Mouse (Mus musculus): Measurements from ENCODE around the gene Rpl9-ps1.

DNA sequence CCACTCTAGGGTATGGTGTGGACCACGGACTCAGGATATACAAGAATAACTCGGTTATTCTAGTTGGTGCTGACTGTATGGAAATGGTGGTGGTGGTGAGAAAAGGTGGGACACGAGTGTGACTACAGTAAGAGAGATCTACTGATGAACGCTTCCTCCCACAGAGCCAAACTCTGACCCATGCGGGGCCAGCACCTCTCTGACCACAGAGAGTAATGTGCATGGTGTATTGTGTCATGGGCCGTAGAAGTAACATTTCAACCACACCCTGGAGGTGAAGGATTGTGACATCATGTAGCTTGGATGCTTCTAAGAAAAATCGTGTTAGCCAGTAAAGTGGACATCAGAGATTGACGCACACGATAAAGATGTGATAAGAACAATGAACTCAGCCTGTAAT is 16.6 kb downstream of the Rpl9-ps1 start:
- TF ChIP-seq CTCF (IDR thresholded peaks at IDR 0.05; ENCODE audit: low read depth, low read length) (no peak), EP300 (IDR thresholded peaks at IDR 0.05; ENCODE audit: insufficient read depth, low read depth, low read length) (no peak)
